In genomic region chr1:182419481-182419880, GRCm38 (mm10) we compare ENCODE assay signal across 22 mouse cellular contexts.
"Had no signal": no experiment of that assay in that cellular context is flagged by ENCODE, and none has a peak within 500 bp of the region (broad histone marks: within the 10 kb centered on the region; RNA-seq: fewer than 3 reads in every experiment).

No protein-coding gene starts in this region.

- H3K4me2 ChIP-seq: heart, embryonic 12.5 days; hindbrain, embryonic 13.5 days; hindbrain, embryonic 15.5 days; limb, embryonic 12.5 days; liver, embryonic 11.5 days; liver, embryonic 13.5 days; liver, embryonic 15.5 days had no signal

- H3K9ac ChIP-seq: heart, embryonic 12.5 days; hindbrain, embryonic 13.5 days; hindbrain, embryonic 15.5 days; limb, embryonic 12.5 days; liver, embryonic 13.5 days; liver, embryonic 15.5 days had no signal

- H3K27me3 ChIP-seq: heart, embryonic 12.5 days; hindbrain, embryonic 13.5 days; hindbrain, embryonic 15.5 days; limb, embryonic 12.5 days; liver, embryonic 13.5 days; liver, embryonic 15.5 days had no signal

- H3K4me1 ChIP-seq: hindbrain, embryonic 15.5 days; liver, embryonic 13.5 days; liver, embryonic 15.5 days had no signal

- DNase-seq: heart, adult 2 months; heart, postnatal 10 days; heart, postnatal 36 days; kidney, adult 18-20 months; kidney, adult 8-10 months; kidney, postnatal 10 days; kidney, postnatal 25 days; kidney, postnatal 4 days; liver; liver, embryonic 13.5 days had no signal

- H3K27ac ChIP-seq: heart, adult 2 months; heart, embryonic 10.5 days; hindbrain, embryonic 13.5 days; hindbrain, embryonic 15.5 days; hindbrain, postnatal 0 days; layer of hippocampus, adult 2 months; left cerebral cortex, adult 2 months; limb, embryonic 10.5 days; limb, embryonic 12.5 days; liver, embryonic 13.5 days; liver, embryonic 15.5 days had no signal

- ATAC-seq: hindbrain, postnatal 0 days; intestine, embryonic 16.5 days had no signal

- H3K36me3 ChIP-seq: heart, embryonic 12.5 days; hindbrain, embryonic 13.5 days; hindbrain, embryonic 15.5 days; liver, embryonic 13.5 days; liver, embryonic 15.5 days had no signal

- H3K9me3 ChIP-seq: heart, embryonic 10.5 days; heart, embryonic 12.5 days; hindbrain, embryonic 13.5 days; hindbrain, embryonic 15.5 days; limb, embryonic 10.5 days; limb, embryonic 12.5 days; liver, embryonic 13.5 days; liver, embryonic 15.5 days had no signal

- H3K4me3 ChIP-seq: heart, adult 2 months; heart, embryonic 10.5 days; heart, embryonic 12.5 days; hindbrain, embryonic 13.5 days; hindbrain, embryonic 15.5 days; layer of hippocampus, adult 2 months; left cerebral cortex, adult 2 months; limb, embryonic 10.5 days; limb, embryonic 12.5 days; liver, embryonic 13.5 days; liver, embryonic 15.5 days had no signal
